Mouse (Mus musculus) right cerebral cortex, postnatal 25 days (tissue): ENCODE data around the gene Ppp1r36.
A peak's percentile ranks its signal among the peaks of the same experiment; 100 is the strongest.
"Not testable (repeated sequence)": the region's sequence is repeated elsewhere in the genome, so short reads cannot be mapped to it uniquely, and the experiment has no call there.

ENCODE experiments used
- DNase-seq: peaks from one replicate; pipeline ENCODE4 v3.0.0; 2022

Ppp1r36 gene

GRCm38 (mm10) chr12:76458445-76458844 lies 41.1 kb downstream of the Ppp1r36 start:
- DNase-seq, result not testable (repeated sequence)

- no peak for DNase-seq
These were observed 41.7 kb downstream of the Ppp1r36 start for GRCm38 (mm10) chr12:76459032-76459431.

GRCm38 (mm10) chr12:76463391-76463790 lies 46.1 kb downstream of the Ppp1r36 start:
- no peak for DNase-seq

- DNase-seq, result peak; percentile 61
These were observed 47.4 kb downstream of the Ppp1r36 start for GRCm38 (mm10) chr12:76464651-76465252.

GRCm38 (mm10) chr12:76466651-76467050 lies 49.3 kb downstream of the Ppp1r36 start:
- no peak for DNase-seq

- no peak for DNase-seq
These were observed 49.9 kb downstream of the Ppp1r36 start for GRCm38 (mm10) chr12:76467256-76467655.

GRCm38 (mm10) chr12:76472046-76472445 lies 54.7 kb downstream of the Ppp1r36 start:
- peak; percentile 54 for DNase-seq

- no peak for DNase-seq
These were observed 56.4 kb downstream of the Ppp1r36 start for GRCm38 (mm10) chr12:76473562-76474245.

- DNase-seq, result no peak
These were observed 56.9 kb downstream of the Ppp1r36 start for GRCm38 (mm10) chr12:76474246-76474583.

- DNase-seq, result no peak
These were observed 57.5 kb downstream of the Ppp1r36 start for GRCm38 (mm10) chr12:76474802-76475201.

- DNase-seq, result no peak
These were observed 58.8 kb downstream of the Ppp1r36 start for GRCm38 (mm10) chr12:76476146-76476545.

GRCm38 (mm10) chr12:76478309-76479023 lies 61.1 kb downstream of the Ppp1r36 start:
- no peak for DNase-seq

- no peak for DNase-seq
These were observed 61.8 kb downstream of the Ppp1r36 start for GRCm38 (mm10) chr12:76479174-76479573.

GRCm38 (mm10) chr12:76479836-76480495 lies 62.6 kb downstream of the Ppp1r36 start:
- no peak for DNase-seq

GRCm38 (mm10) chr12:76482446-76482845 lies 65.1 kb downstream of the Ppp1r36 start:
- no peak for DNase-seq

GRCm38 (mm10) chr12:76482948-76483347 lies 65.6 kb downstream of the Ppp1r36 start:
- DNase-seq, result no peak

- no peak for DNase-seq
These were observed 67.5 kb downstream of the Ppp1r36 start for GRCm38 (mm10) chr12:76484881-76485280.

- no peak for DNase-seq
These were observed 68.0 kb downstream of the Ppp1r36 start for GRCm38 (mm10) chr12:76485381-76485780.

GRCm38 (mm10) chr12:76486943-76487342 lies 69.6 kb downstream of the Ppp1r36 start:
- DNase-seq, result no peak
